Mouse (Mus musculus): ENCODE measurements around the gene Hgd. TPM values are rescaled to one million over a fixed set of nuclear protein-coding genes. Genes with fewer than 3 reads are reported as not detected.

Hgd gene
- polyA plus RNA-seq, 1 experiment from 2014 or later: not detected

DNA sequence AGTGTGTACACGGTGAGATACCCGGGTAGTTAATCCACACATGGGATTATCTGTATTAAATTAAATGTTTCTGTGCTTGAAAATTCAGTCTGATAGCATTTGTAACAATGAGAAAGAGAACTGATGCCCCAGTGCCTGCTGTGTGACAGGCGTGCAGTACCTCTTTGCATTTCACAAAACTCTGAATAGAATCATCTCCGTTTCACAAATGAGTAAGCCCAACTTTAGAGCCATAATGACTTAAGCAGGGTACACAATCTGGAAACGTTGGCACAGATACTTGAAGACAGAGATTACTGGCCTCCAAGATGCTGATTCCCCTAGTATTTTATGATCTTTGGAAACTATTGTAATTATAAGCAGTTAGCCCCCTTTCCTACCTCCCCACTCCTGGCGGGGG lies 13.8 kb upstream of the Hgd start:
- H3K79me2 ChIP-seq (ENCODE audit: inconsistent target): no peaks in the 10 kb centered on the region
- WGBS (ENCODE audit: missing documents): 97% methylated on average over 6 of the region's 6 CpGs
- no peak overlapping the region for H3K4me3 ChIP-seq (ENCODE audit: inconsistent target)
- no peaks in the 10 kb centered on the region for H3K36me3 ChIP-seq (ENCODE audit: inconsistent target)
- no peak overlapping the region for H3K27ac ChIP-seq

DNA sequence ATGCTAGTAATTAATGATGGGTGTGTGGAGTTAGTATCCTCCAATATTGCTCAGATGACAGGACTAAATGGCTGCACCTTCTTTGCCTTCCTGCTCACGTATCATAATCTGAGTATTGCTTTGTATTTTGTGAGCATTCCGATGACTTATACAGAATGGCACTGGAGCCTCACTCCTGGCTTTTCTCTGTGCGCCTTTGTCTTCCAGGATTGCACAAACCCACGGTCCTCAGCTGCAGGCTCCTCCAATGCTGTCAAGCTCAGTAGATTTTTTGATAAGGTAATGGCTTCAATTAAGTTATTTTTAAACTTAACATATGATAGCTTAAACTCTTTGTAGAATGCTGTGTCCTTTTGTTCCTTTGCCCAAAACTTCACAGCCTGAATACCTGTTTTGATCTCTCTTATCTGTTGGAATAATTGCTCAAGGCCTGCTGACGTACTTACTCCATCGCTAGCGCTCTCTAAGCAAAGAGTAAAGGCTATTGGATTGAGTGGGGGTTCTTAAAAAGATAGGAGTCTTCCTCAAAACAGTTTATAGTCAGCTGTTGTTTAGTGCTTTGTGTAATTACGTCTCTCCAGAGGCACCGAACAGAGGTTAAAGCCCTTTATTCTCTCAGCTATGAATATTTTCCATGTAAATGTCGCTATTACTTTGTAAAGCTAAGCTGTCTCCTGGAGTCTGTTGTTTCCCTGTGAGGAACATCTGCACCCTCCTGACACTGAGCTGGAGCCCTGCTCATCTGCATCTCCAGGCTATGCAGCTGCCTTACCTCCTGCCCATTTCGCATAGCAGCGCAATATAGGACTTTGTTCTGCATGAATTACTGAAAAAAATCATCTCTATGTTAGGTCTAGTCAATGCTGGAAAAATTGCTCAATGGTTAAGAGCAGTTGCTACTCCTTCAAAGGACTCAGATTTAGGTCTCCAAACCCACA lies 12.6 kb upstream of the Hgd start:
- Histone ChIP-seq H3K4me3 (ENCODE audit: inconsistent target) (no peak overlapping the region), H3K27ac (no peak overlapping the region), H3K36me3 (ENCODE audit: inconsistent target) (no peaks in the 10 kb centered on the region), H3K79me2 (ENCODE audit: inconsistent target) (no peaks in the 10 kb centered on the region)
- WGBS (ENCODE audit: missing documents): 94% methylated on average over 12 of the region's 12 CpGs

DNA sequence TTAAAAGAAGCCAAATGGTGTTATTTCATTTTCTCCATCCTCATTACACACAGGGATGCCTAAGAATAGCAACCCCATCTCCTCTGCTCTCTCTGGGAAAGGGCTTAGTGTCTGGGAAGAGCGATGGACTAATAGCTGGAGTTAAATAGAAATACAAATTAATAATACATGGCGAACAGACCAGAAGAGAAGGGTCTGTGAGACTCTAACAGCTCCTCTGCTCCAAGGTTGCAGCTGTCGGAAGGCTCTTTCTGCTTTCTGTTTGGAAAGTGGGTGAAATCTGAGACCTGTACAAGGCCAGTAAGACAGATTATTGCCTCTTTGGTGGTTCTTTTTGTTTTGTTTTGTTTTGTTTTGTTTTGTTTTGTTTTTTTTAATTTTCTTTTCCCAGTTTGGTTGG lies 8.4 kb upstream of the Hgd start:
- Histone ChIP-seq H3K36me3 (ENCODE audit: inconsistent target) (no peaks in the 10 kb centered on the region), H3K4me3 (ENCODE audit: inconsistent target) (no peak overlapping the region), H3K27ac (no peak overlapping the region), H3K79me2 (ENCODE audit: inconsistent target) (no peaks in the 10 kb centered on the region)
- WGBS (ENCODE audit: missing documents): 95% methylated on average over 3 of the region's 3 CpGs

DNA sequence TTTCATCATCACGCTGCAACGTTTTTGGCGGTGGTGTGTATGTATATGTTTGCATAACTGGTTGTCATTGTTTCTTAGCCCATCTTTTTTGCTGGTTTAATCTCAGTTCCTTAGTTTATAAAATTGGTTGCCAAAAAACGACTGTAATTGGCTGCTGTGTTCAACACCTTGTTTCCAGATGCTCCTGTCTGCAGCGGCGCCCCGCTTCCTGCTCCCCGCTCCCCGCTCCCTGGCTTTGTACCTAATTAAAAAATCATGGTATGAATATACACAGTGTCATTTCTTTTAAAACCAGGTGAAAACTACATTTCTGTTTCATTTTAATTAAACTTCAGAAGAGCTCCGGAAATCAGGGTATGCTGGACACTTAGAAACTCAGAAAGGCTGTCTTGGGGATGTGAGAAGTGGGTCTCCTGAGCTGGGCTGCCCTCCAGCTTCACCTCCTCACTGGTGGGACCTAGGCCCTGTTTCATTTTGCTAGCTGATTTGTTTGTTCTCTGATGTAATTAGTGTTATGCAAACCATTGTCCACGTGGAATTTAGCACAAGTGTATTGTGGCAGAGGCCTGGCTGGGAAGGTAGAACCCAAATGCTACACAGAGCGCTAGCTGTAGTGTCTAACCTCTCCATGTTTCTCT lies 7.7 kb upstream of the Hgd start:
- no peak overlapping the region for H3K27ac ChIP-seq
- H3K4me3 ChIP-seq (ENCODE audit: inconsistent target): no peak overlapping the region
- no peaks in the 10 kb centered on the region for H3K79me2 ChIP-seq (ENCODE audit: inconsistent target)
- no peaks in the 10 kb centered on the region for H3K36me3 ChIP-seq (ENCODE audit: inconsistent target)
- 92% methylated on average over 12 of the region's 12 CpGs for WGBS (ENCODE audit: missing documents)

DNA sequence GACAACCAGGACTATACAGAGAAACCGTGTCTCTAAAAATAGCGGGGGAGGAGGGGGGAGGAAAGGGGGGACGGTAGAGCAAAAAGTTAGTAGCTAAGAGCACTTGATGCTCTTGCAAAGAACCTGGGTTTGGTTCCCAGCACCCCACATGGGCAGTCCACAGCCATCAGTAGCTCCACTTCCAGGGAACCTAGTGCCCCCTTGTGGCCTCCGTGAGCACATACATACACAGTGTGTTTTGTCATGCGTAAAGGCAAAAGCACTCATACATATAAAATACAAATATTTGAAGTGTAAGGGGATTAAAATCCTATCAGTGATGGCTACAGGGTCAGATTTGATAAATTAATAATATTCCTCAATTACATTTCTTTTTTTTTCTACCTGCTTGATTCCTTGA lies 6.9 kb upstream of the Hgd start:
- no peaks in the 10 kb centered on the region for H3K36me3 ChIP-seq (ENCODE audit: inconsistent target)
- no peak overlapping the region for H3K4me3 ChIP-seq (ENCODE audit: inconsistent target)
- H3K79me2 ChIP-seq (ENCODE audit: inconsistent target): no peaks in the 10 kb centered on the region
- WGBS (ENCODE audit: missing documents): 90% methylated on average over 5 of the region's 5 CpGs
- H3K27ac ChIP-seq: no peak overlapping the region

DNA sequence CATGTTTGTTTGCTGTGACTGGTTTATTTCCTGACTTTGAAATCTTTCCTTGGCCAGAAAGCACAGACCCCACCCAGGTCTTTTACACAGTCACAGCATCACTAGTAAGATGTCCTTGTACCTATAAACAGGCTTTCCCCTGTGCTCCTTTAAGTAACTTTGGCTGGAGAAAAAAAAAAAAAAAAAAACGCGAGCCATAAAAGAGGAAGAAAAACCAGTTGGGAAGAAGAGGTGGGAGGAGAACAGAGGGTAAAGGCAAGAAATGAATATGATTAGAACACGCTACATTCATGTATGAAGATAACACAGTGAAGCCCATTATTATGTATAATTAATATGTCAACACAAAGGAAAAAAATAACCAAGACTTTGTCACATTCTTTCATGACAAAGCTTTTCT lies 4.6 kb upstream of the Hgd start:
- 43% methylated on average over 3 of the region's 3 CpGs for WGBS (ENCODE audit: missing documents)
- H3K79me2 ChIP-seq (ENCODE audit: inconsistent target): no peaks in the 10 kb centered on the region
- no peak overlapping the region for H3K27ac ChIP-seq
- H3K4me3 ChIP-seq (ENCODE audit: inconsistent target): no peak overlapping the region
- H3K36me3 ChIP-seq (ENCODE audit: inconsistent target): no peaks in the 10 kb centered on the region

DNA sequence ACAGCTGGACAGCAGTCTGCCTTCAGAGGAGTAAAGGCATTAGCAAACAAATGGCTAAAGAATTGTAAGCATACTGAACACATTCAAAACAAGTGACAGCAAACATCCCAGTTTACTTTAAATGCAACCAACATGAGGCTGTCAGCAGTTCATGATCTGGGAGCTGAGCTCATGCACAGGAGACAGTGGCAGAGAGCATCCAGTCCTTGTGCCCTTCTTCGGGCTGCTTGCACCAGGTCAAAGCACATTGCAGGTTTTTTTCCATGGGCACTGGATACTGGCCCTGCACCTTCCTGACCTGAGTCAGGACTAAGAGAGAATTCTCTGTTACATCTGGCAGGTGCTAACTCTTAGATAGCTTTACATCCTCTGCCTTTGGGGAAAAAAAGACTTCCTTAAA lies 362 bp upstream of the Hgd start:
- H3K79me2 ChIP-seq (ENCODE audit: inconsistent target): no peaks in the 10 kb centered on the region
- H3K4me3 ChIP-seq (ENCODE audit: inconsistent target): no peak overlapping the region
- WGBS (ENCODE audit: missing documents): 90% methylated on average over 1 of the region's 1 CpGs
- H3K27ac ChIP-seq: no peak overlapping the region
- no peaks in the 10 kb centered on the region for H3K36me3 ChIP-seq (ENCODE audit: inconsistent target)

DNA sequence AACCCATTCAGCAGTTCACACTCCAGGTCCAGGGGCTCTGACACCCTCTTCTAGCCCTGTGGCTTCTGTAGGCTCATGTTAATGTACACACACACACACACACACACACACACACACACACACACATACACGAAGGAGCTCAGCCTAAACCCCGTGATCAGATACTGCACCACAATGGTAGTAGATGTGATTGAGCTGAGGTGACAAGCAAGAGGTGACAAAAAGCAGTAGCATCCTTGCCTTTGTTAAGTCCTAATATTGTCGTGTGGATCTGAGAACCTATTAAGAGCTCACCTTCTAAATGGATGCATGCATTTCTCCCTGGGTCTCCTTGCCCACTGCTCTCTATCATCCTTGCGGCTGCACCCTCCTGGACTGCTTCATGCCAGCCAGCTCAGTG lies 698 bp downstream of the Hgd start:
- no peaks in the 10 kb centered on the region for H3K36me3 ChIP-seq (ENCODE audit: inconsistent target)
- no peak overlapping the region for H3K4me3 ChIP-seq (ENCODE audit: inconsistent target)
- H3K79me2 ChIP-seq (ENCODE audit: inconsistent target): no peaks in the 10 kb centered on the region
- H3K27ac ChIP-seq: no peak overlapping the region
- 94% methylated on average over 3 of the region's 4 CpGs for WGBS (ENCODE audit: missing documents)

DNA sequence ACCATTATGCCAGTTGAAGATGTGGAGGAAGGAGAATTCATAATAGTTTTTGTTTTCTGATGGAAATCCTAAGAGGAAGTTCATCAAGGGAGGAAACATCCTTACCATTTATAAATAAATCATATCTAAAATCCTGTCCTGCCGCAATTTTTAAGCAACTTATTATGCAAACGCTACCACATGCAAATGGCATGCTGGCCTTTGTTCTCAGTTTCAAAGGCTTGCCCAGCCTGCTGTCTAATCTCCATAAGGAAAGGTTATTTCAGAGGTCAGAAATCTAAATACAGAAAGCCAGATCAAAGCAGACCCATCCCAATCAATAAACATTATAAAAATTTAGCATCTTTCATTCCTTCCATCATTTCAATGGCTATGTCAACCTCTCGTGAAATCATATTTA lies 1.9 kb downstream of the Hgd start:
- Histone ChIP-seq H3K79me2 (ENCODE audit: inconsistent target) (no peaks in the 10 kb centered on the region), H3K36me3 (ENCODE audit: inconsistent target) (no peaks in the 10 kb centered on the region), H3K27ac (no peak overlapping the region), H3K4me3 (ENCODE audit: inconsistent target) (no peak overlapping the region)
- 85% methylated on average over 3 of the region's 3 CpGs for whole genome bisulfite sequencing (ENCODE audit: missing documents)

DNA sequence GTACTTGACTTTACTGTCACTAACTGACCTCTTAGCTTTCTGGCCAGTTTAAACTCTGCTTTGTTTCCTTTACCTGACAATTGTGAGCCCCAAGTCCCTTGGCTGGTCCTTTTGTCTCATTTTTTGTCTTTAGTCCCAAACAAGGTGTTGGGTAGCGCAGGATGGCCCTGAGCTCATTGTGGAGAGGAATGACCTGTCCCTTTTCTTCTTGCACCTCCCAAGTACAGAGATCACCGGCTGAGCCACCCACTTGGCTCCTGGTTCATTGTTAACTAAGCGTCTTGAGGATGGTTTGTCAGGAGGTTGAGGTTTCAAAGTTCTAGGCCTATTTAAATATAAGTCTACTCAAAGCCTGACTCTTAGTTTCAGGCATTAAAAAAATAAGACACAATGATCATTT lies 3.4 kb downstream of the Hgd start:
- WGBS (ENCODE audit: missing documents): 94% methylated on average over 3 of the region's 3 CpGs
- no peaks in the 10 kb centered on the region for H3K79me2 ChIP-seq (ENCODE audit: inconsistent target)
- H3K4me3 ChIP-seq (ENCODE audit: inconsistent target): no peak overlapping the region
- H3K27ac ChIP-seq: no peak overlapping the region
- H3K36me3 ChIP-seq (ENCODE audit: inconsistent target): no peaks in the 10 kb centered on the region

DNA sequence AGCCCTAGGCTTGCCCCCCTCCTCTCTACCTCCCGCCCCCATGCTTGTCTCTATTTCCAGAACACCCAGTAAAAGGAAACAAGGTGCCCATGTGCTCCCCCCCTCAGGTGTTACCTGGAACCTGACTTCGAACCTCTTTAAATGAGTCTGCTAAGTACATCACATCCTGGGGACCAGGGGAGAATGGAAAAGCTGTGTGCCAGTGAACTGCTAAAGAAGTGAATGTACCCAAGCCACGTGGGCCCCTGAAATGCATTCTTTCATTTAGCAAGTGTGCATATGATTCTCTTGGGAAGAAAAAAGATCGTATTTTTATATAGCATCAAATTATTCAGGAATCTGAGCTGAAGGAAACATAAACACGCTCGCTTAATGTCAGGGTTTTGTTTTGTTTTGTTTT lies 3.8 kb downstream of the Hgd start:
- no peaks in the 10 kb centered on the region for H3K79me2 ChIP-seq (ENCODE audit: inconsistent target)
- H3K36me3 ChIP-seq (ENCODE audit: inconsistent target): no peaks in the 10 kb centered on the region
- H3K4me3 ChIP-seq (ENCODE audit: inconsistent target): no peak overlapping the region
- H3K27ac ChIP-seq: no peak overlapping the region
- 56% methylated on average over 6 of the region's 6 CpGs for WGBS (ENCODE audit: missing documents)

DNA sequence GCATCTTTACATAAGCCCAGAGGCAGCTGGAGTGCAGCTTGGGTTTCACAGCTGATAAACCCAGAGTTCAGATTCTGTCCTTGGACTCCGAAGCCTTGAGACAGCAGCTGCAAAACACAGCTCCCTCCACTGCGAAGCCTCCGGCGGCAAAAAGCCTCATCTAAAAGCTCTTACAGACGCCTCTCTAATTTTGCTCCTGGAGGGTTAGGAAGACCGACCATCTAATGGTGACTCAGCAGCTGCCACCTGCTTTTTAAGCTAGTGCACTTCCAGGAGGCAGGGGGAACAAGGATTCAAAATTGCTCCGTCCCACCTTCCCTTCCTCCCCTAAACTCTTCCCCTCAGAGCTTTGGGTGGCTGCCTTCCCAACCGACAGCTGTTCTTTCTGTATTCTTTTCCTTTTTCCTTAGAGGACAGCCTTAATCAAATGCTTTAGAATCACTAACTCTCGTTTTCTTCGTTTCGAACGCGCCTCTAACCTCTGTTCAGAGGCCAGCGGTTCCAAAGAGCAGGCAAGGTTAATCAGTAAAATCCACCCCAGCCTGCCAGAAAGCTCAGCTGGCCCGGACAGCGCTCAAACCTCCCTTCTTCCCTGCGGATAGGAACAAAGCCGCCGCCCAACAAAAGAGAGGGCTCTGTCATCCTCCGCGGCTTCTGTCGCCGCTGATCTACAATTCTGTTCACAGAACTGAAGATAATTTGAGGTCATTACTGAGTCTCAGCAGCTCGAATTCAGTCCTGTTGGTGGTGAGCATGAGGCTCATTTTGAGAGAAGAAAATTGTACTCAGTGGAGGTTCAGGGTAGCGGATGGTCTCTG lies 4.5 kb downstream of the Hgd start:
- WGBS (ENCODE audit: missing documents): 6% methylated on average over 24 of the region's 25 CpGs
- Histone ChIP-seq H3K4me3 (ENCODE audit: inconsistent target) (no peak overlapping the region), H3K79me2 (ENCODE audit: inconsistent target) (no peaks in the 10 kb centered on the region), H3K27ac (no peak overlapping the region), H3K36me3 (ENCODE audit: inconsistent target) (no peaks in the 10 kb centered on the region)

DNA sequence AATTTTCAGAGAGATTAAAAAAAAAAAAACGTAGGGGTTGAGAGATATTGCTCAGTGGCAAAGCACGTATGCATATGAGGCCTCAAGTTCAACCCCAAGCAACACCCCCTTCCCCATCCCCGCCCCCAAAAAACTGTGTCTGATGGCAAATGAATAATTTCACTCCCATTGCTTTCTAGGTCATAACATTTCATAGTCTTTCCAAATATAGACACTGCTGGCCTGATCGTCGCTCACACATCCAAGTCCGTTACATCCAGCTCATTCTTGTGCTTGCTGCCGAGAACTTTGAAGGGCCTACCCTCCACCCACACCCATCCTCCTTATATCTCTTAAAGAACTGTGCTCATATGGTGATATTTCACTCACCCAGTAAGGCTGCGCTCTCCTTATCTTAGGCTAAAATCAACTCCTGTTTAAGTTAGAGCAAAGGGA lies 5.2 kb downstream of the Hgd start:
- Histone ChIP-seq H3K4me3 (ENCODE audit: inconsistent target) (no peak overlapping the region), H3K79me2 (ENCODE audit: inconsistent target) (no peaks in the 10 kb centered on the region), H3K36me3 (ENCODE audit: inconsistent target) (no peaks in the 10 kb centered on the region), H3K27ac (no peak overlapping the region)
- WGBS (ENCODE audit: missing documents): 83% methylated on average over 8 of the region's 8 CpGs

DNA sequence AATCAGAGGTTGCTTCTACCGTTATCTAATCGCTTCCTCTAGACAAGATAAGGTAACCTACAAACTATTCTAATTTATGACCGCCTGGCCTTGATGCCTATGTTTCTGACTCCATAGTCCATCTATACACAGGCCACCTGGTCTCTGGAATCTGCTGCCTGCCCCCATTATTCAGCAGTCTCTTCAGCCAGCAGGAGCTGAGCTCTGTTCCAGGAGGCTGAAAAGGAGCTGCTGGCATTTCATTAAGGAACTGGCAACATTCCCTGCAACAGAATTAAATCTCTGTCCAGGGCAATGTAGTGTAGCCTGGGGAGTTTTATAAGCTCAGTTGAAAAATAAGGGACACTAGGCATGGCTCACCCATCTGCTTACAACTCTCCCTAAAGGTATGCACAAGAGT lies 11.0 kb downstream of the Hgd start:
- 100% methylated on average over 3 of the region's 3 CpGs for WGBS (ENCODE audit: missing documents)
- no peaks in the 10 kb centered on the region for H3K79me2 ChIP-seq (ENCODE audit: inconsistent target)
- H3K27ac ChIP-seq: no peak overlapping the region
- H3K4me3 ChIP-seq (ENCODE audit: inconsistent target): no peak overlapping the region
- H3K36me3 ChIP-seq (ENCODE audit: inconsistent target): no peaks in the 10 kb centered on the region

DNA sequence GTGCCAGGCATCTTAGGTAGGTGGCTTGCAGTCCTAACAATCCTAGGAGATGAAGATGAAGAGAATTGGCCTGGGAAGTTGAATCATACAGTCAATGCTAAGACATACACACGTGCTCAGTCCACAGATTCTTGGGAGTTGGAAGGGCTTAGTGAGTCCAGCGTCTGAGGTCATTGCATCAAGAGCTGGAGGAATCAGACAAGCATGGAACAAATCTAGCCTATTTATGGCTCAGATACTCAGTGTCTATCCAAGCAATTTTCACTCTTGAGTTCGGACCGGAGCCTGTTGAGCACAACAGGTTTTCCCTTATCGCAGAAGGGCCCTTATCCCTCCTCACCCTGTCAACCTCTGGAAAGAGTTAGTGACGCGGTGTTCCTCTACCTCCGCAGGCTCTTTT lies 11.6 kb downstream of the Hgd start:
- Histone ChIP-seq H3K4me3 (ENCODE audit: inconsistent target) (no peak overlapping the region), H3K36me3 (ENCODE audit: inconsistent target) (no peaks in the 10 kb centered on the region), H3K27ac (no peak overlapping the region), H3K79me2 (ENCODE audit: inconsistent target) (no peaks in the 10 kb centered on the region)
- whole genome bisulfite sequencing (ENCODE audit: missing documents): 91% methylated on average over 8 of the region's 8 CpGs

Measured in macrophage (primary cell).